Mouse (Mus musculus) limb, embryonic 13.5 days (tissue): ENCODE measurements around the gene Gm10964. TPM values are rescaled to one million over a fixed set of nuclear protein-coding genes. Genes with fewer than 3 reads are reported as not detected.

Experiments
- ATAC-seq: fragments of 200-750 bp; cut with Nextera tagmentation; 2 replicates; pipeline ENCODE4 v1.8.0; 2017; ENCODE audit warnings: low read depth, moderate number of reproducible peaks, moderate TSS enrichment; ENCODE audit not compliant: low FRiP score
- H3K27ac ChIP-seq: fragments of 300-500 bp; sonication (generic); 2 replicates; pipeline ENCODE4 v1.5.1; 2015; ENCODE audit warnings: inconsistent platforms, mild to moderate bottlenecking, moderate library complexity
- H3K27me3 ChIP-seq: fragments of 300-500 bp; sonication (generic); 2 replicates; pipeline ENCODE4 v1.6.1; 2015; ENCODE audit warnings: mild to moderate bottlenecking, inconsistent platforms
- H3K36me3 ChIP-seq: fragments of 300-500 bp; sonication (generic); 2 replicates; pipeline ENCODE4 v1.6.1; 2015; ENCODE audit warnings: inconsistent platforms, mild to moderate bottlenecking, moderate library complexity
- H3K4me1 ChIP-seq: fragments of 300-500 bp; sonication (generic); 2 replicates; pipeline ENCODE4 v1.6.1; 2015; ENCODE audit warnings: inconsistent platforms
- H3K4me2 ChIP-seq: fragments of 300-500 bp; sonication (generic); replicated peaks from 2 replicates; pipeline ENCODE4 v1.6.1; 2015; ENCODE audit warnings: inconsistent platforms, mild to moderate bottlenecking, moderate library complexity
- H3K4me3 ChIP-seq: fragments of 300-500 bp; sonication (generic); 2 replicates; pipeline ENCODE4 v1.5.1; 2015; ENCODE audit warnings: moderate library complexity, mild to moderate bottlenecking, inconsistent platforms
- H3K9ac ChIP-seq: fragments of 300-500 bp; sonication (generic); 2 replicates; pipeline ENCODE4 v1.6.1; 2015; ENCODE audit warnings: mild to moderate bottlenecking, inconsistent platforms
- H3K9me3 ChIP-seq: fragments of 300-500 bp; sonication (generic); 2 replicates; pipeline ENCODE4 v1.6.1; 2016; ENCODE audit warnings: inconsistent platforms
- WGBS: fragments of 180-500 bp; shearing (Covaris S2); methylation state at CpG from one replicate; pipeline ENCODE4 v1.1.7; 2015; 5-methylcytosine and 5-hydroxymethylcytosine counted together
- polyA plus RNA-seq: library from polyadenylated mRNA; unstranded; fragments of >200 nt; fragmentation: Nextera tagmentation; extraction: Ambion mirVana; gene quantifications from 2 replicates; pipeline ENCODE4 v1.2.1, GENCODE M21; 2015

Gene Gm10964
- not detected in 2 replicates for polyA plus RNA-seq

GRCm38 (mm10) chr3:103739329-103739728 is at the start of gene Gm10964:
Gene Gm10964 (plus strand): TSS chr3:103739366.
- Histone ChIP-seq H3K4me2 (peak within 1 kb of the TSS; percentile 71), H3K9ac (peak within 1 kb of the TSS; percentile 67; the same call in 1 of the 2 replicates), H3K9me3 (no peaks in the 10 kb centered on the region), H3K27me3 (no peaks in the 10 kb centered on the region), H3K27ac (peak within 1 kb of the TSS; percentile 97), H3K4me3 (peak within 1 kb of the TSS; percentile 49), H3K4me1 (peaks cover 44% of the 10 kb centered on the region), H3K36me3 (peaks cover 21% of the 10 kb centered on the region)
- 90% methylated on average over 1 of the region's 1 CpGs for WGBS
- no peak for ATAC-seq

- H3K4me2 ChIP-seq: no peak overlapping the region
- 70% methylated on average over 3 of the region's 3 CpGs for WGBS
- no peaks in the 10 kb centered on the region for H3K4me1 ChIP-seq
- H3K9me3 ChIP-seq: no peaks in the 10 kb centered on the region
- ATAC-seq: no peak
- no peak overlapping the region for H3K9ac ChIP-seq
- H3K27ac ChIP-seq: no peak overlapping the region
- H3K4me3 ChIP-seq: no peak overlapping the region
- H3K36me3 ChIP-seq: no peaks in the 10 kb centered on the region
- no peaks in the 10 kb centered on the region for H3K27me3 ChIP-seq
Observed at GRCm38 (mm10) chr3:103690506-103690905, 48.7 kb upstream of the Gm10964 start.

- Histone ChIP-seq H3K27me3 (no peaks in the 10 kb centered on the region), H3K4me1 (no peaks in the 10 kb centered on the region), H3K4me3 (no peak overlapping the region), H3K9me3 (no peaks in the 10 kb centered on the region), H3K9ac (no peak overlapping the region), H3K4me2 (no peak overlapping the region), H3K36me3 (no peaks in the 10 kb centered on the region), H3K27ac (no peak overlapping the region)
- WGBS: 56% methylated on average over 3 of the region's 3 CpGs
- no peak for ATAC-seq
Observed at GRCm38 (mm10) chr3:103695556-103695955, 43.6 kb upstream of the Gm10964 start.

GRCm38 (mm10) chr3:103696388-103696925 is 42.7 kb upstream of the Gm10964 start:
- WGBS: 86% methylated on average over 1 of the region's 1 CpGs
- no peaks in the 10 kb centered on the region for H3K4me1 ChIP-seq
- H3K4me2 ChIP-seq: no peak overlapping the region
- no peaks in the 10 kb centered on the region for H3K36me3 ChIP-seq
- no peaks in the 10 kb centered on the region for H3K9me3 ChIP-seq
- no peak overlapping the region for H3K4me3 ChIP-seq
- no peaks in the 10 kb centered on the region for H3K27me3 ChIP-seq
- ATAC-seq: no peak
- no peak overlapping the region for H3K9ac ChIP-seq
- H3K27ac ChIP-seq: no peak overlapping the region

- Histone ChIP-seq H3K4me3 (no peak overlapping the region), H3K27ac (no peak overlapping the region), H3K9ac (no peak overlapping the region), H3K4me1 (peaks cover 5% of the 10 kb centered on the region; the same call in 1 of the 2 replicates), H3K36me3 (no peaks in the 10 kb centered on the region), H3K4me2 (no peak overlapping the region), H3K27me3 (no peaks in the 10 kb centered on the region), H3K9me3 (no peaks in the 10 kb centered on the region)
- WGBS: 55% methylated on average over 6 of the region's 6 CpGs
- ATAC-seq: no peak
Observed at GRCm38 (mm10) chr3:103704661-103705060, 34.5 kb upstream of the Gm10964 start.

GRCm38 (mm10) chr3:103705426-103705825 is 33.7 kb upstream of the Gm10964 start:
- Histone ChIP-seq H3K27ac (no peak overlapping the region), H3K4me2 (no peak overlapping the region), H3K9ac (no peak overlapping the region), H3K36me3 (no peaks in the 10 kb centered on the region), H3K4me1 (peaks cover 5% of the 10 kb centered on the region; the same call in 1 of the 2 replicates), H3K4me3 (no peak overlapping the region), H3K9me3 (no peaks in the 10 kb centered on the region), H3K27me3 (no peaks in the 10 kb centered on the region)
- ATAC-seq: no peak
- 86% methylated on average over 12 of the region's 12 CpGs for WGBS

- Histone ChIP-seq H3K9me3 (no peaks in the 10 kb centered on the region), H3K27ac (no peak overlapping the region), H3K36me3 (no peaks in the 10 kb centered on the region), H3K9ac (no peak overlapping the region), H3K4me1 (peaks cover 9% of the 10 kb centered on the region; the same call in 1 of the 2 replicates), H3K4me2 (no peak overlapping the region), H3K27me3 (no peaks in the 10 kb centered on the region), H3K4me3 (no peak overlapping the region)
- WGBS: 95% methylated on average over 5 of the region's 5 CpGs
- no peak for ATAC-seq
Observed at GRCm38 (mm10) chr3:103709470-103710040, 29.6 kb upstream of the Gm10964 start.

- H3K27ac ChIP-seq: no peak overlapping the region
- no peaks in the 10 kb centered on the region for H3K27me3 ChIP-seq
- H3K36me3 ChIP-seq: no peaks in the 10 kb centered on the region
- no peak for ATAC-seq
- no peak overlapping the region for H3K4me3 ChIP-seq
- no peak overlapping the region for H3K9ac ChIP-seq
- WGBS: 91% methylated on average over 4 of the region's 4 CpGs
- no peaks in the 10 kb centered on the region for H3K9me3 ChIP-seq
- H3K4me1 ChIP-seq: peaks cover 30% of the 10 kb centered on the region
- H3K4me2 ChIP-seq: no peak overlapping the region
Observed at GRCm38 (mm10) chr3:103712196-103712595, 27.0 kb upstream of the Gm10964 start.

- no peak overlapping the region for H3K4me3 ChIP-seq
- ATAC-seq: no peak
- no peak overlapping the region for H3K27ac ChIP-seq
- 67% methylated on average over 7 of the region's 7 CpGs for WGBS
- no peak overlapping the region for H3K9ac ChIP-seq
- no peak overlapping the region for H3K4me2 ChIP-seq
- H3K27me3 ChIP-seq: no peaks in the 10 kb centered on the region
- H3K4me1 ChIP-seq: peaks cover 47% of the 10 kb centered on the region
- H3K36me3 ChIP-seq: no peaks in the 10 kb centered on the region
- no peaks in the 10 kb centered on the region for H3K9me3 ChIP-seq
Observed at GRCm38 (mm10) chr3:103714236-103714875, 24.8 kb upstream of the Gm10964 start.

GRCm38 (mm10) chr3:103714942-103715341 is 24.2 kb upstream of the Gm10964 start:
- Histone ChIP-seq H3K4me1 (peaks cover 50% of the 10 kb centered on the region), H3K27me3 (no peaks in the 10 kb centered on the region), H3K36me3 (no peaks in the 10 kb centered on the region), H3K9me3 (no peaks in the 10 kb centered on the region), H3K4me2 (no peak overlapping the region), H3K9ac (no peak overlapping the region), H3K4me3 (no peak overlapping the region), H3K27ac (no peak overlapping the region)
- 66% methylated on average over 8 of the region's 8 CpGs for WGBS
- no peak for ATAC-seq

GRCm38 (mm10) chr3:103715762-103716693 is 23.1 kb upstream of the Gm10964 start:
- Histone ChIP-seq H3K27me3 (no peaks in the 10 kb centered on the region), H3K9ac (no peak overlapping the region), H3K36me3 (no peaks in the 10 kb centered on the region), H3K4me1 (peaks cover 50% of the 10 kb centered on the region), H3K9me3 (no peaks in the 10 kb centered on the region), H3K4me2 (peak overlapping the region; percentile 26; the same call in 1 of the 2 replicates), H3K27ac (peak overlapping the region; percentile 85), H3K4me3 (no peak overlapping the region)
- 33% methylated on average over 11 of the region's 11 CpGs for WGBS
- peak; percentile 74 for ATAC-seq
